Mouse (Mus musculus) T-helper 17 cell (primary cell): ENCODE measurements at regions not wholly inside any gene's neighbourhood (a gene's known extent, or its start where the extent isn't known, plus 50 kb on each side); places are given as distances from the start of the nearest gene placed in this dataset.

Experiments used
- in situ Hi-C, 2 experiments: fragments of 300-600 bp; cut with MboI, MseI; formaldehyde crosslinking; loops; 1 replicate in 1 of 2; 2 replicates in 1 of 2; pipeline ENCODE4 v1.15.1; 2025; ENCODE audit warnings: high pct_unique_total_duplicates in 2 of 2

DNA sequence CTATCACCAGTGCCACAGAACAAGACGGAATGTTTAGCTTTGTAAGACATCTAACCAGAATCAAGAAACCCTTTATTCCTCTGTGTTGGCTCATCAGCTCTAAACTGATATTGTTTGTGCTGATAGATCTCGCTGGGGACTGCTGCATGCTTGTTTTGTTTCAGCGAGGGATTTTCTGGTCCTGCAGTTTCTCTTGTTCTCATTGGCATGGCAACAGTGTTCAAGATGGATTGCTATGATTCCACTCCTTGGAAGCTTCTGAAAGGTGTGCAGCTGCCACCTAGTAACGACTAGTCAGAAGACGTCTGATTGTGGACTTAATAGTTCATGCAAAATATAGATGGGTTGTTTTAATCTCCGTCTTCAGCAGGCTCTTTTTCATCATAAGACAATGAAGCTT lies 591.2 kb downstream of the Sorcs1 start:
- in situ Hi-C loops, result loop anchor here in 1 of 2 experiments (10.0 kb wide), 1 partner anchor 1532 kb away; no protein-coding TSS in a partner anchor

DNA sequence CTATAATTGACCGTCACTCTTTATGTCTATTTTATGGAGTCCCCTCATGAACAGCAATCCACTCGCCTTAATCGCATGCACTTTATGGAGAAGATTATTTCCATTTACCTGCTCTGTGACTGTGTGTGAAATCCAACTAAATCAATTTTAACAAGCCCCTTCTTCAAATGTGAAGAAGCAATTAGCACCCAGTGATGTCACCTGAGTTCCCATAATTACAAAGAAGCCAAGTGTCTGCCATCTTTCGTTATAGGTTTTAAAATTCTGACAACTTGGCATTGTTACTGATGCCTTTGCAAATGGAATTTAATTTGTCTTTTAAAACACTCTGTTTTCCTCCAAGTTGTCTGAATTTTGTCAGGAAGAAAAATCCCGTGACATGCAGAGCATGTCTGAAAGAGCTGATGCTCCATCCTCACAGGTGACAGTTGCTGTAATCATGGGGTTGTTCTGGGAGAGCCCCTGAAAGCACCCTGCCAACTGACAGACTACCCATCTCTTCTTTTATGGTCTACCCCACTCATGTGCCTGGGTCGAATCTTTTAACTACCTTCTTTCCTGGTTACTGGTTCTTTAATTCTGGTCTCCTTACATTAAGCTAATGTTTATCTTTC lies 600.9 kb downstream of the Sorcs1 start:
- in situ Hi-C loops, result no loop called here

DNA sequence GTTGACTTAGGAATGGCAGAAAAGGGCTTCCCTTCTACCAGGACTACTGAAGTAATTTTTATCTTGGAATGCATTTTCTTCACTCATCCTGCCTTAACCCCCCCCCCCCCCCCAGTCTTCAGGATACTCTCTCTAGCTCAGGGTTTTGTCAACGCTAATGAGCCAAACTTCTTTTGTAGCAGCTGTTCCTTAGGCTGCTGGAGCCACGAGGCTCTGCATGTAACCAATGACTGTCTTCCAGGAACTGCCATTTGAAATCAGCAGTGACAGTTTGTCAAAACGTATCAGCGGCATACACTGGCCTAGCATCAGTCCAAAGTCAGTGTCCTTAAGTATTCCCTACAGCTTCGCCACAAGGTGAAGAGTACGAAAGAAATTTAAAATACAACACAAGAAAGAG lies 618.0 kb downstream of the Sorcs1 start:
- in situ Hi-C loops, result no loop called here

DNA sequence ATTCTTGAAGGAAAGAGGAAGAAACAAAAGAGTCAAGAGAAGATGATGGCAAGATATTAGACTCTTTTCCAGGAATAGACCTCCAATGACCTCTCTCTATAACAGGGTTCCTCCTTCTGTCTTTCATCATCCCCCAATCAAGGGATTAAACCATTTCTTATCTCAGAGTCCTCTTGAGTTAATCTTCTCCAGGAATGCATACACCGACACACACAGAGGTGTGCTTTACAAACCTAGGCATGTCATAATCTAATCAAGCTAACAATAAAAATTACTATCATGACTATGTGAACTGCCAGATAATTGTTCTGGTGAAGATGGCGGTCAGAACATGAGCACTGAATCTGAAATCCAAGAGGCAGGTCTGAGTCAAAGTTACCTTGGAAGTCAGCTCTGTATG lies 625.5 kb downstream of the Sorcs1 start:
- in situ Hi-C loops, result no loop called here

DNA sequence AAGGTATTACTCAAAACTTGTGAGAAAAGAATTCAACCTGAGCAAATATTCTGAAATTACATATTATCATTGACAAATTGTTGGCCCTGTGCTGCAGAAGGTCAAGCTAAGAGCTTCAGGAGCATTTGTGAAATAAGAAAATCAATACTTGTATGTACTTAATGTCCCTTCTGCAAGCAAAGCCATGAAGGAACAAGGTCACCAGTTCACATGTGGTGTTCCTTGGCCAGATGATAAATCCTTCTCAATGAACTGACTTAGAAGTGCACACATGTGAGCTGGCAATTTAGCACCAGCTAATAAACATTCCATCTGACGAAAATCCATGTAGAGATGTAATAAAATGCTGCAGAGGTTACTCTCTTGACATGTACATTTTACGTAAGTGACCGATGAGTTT lies 632.7 kb downstream of the Sorcs1 start:
- in situ Hi-C loops, result no loop called here

DNA sequence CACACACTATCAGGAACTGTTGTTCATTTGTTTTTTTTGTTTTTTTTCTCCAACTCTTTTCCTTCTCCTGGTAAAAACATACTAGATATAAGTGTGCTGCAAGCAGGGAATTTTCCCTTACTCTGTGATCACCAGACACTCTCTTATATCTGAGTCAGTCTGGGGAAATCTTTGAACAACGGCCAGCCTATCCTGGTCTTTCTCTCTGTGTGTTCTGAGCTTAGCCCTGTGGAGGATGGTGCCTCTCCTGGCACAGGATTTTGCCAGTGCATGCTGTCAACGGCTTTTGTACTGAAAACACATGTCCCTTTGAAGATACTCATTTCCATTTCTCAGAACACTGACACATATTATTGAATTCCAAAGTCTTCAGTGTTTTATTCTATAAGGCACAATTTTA lies 664.8 kb downstream of the Sorcs1 start:
- in situ Hi-C loops, result no loop called here

DNA sequence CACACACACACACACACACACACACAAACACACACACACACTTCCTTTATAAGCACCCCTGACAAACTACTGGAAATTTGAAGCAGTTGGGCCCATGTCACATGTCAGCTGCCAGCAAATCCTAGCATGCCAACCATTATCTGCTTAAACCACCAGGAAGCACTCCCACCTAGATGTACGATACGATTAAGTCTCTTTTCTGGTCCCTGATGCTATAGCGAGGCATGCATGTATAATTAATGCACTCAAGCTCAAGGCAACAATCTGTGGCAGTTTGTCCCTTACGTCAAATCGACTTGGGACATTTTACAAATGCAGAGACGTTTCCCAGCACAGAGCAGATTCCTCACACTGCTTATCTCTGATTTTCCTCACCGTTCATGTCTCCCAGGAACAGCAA lies 673.2 kb downstream of the Sorcs1 start:
- in situ Hi-C loops, result no loop called here

DNA sequence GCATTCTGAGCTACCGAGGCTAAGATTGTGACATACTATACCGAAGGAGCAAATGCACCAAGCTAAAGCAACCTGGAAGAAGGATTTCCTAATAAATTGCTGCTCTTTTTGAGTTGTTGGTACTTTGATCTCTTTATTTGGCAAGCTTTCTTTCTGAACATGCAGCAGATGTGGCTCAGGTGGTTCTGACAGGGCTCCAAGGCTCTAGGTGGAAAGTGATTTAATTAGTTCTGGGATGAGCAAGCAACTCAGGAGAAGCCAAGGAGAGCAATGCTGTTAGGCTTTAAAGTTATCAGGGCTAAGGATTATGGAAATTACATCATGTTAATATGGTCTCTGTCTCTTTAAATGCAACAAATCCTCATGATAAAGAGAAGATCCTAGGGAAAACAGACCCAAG lies 692.6 kb downstream of the Sorcs1 start:
- in situ Hi-C loops, result loop anchor here in 1 of 2 experiments (5.0 kb wide), 1 partner anchor 579 kb away; no protein-coding TSS in a partner anchor

DNA sequence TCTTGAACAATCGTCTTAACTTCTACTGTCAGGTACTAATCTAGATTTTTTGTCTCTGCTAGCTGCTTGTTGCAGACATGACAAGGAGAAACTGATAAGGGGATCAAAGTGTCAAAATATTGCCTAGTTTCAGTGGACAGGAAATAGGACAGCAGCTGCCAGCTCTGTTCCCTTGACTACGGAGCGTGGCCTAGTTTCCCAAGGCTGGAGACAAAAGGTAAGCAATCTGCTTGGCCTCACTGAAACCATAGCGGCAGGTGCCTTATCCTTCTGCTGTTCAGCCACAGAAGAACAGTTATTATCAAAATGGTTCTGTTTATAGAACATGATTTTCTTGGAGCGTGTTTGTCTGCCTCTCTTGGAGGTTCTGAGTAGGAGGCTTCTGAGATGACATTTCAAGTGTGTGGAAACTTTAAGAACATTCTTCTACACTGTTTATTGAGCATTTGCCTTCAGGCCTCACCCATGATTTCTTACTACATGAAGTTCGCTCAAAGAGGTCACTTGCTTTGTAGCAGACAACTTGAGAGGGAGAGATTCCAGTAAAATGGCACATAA lies 712.1 kb downstream of the Sorcs1 start:
- in situ Hi-C loops, result no loop called here

DNA sequence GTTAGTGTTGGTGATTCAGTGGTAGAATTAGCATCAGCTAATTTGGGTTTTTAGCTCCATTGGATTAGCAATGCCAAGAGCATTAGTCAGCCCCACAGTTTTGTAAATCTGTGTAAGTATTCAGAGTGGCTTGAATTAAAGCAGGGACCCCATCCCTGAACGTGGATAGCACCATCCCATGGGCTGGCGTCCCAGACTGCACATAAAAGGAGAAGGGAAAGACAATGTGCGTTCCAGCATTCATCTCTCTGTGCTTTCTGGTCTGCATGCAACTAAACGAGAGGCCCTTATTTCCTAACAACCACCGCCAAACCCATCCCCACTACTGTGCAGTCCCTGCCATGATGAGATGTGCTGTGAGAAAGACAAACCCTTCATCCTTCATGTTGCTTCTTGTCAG lies 713.8 kb downstream of the Sorcs1 start:
- in situ Hi-C loops, result no loop called here

DNA sequence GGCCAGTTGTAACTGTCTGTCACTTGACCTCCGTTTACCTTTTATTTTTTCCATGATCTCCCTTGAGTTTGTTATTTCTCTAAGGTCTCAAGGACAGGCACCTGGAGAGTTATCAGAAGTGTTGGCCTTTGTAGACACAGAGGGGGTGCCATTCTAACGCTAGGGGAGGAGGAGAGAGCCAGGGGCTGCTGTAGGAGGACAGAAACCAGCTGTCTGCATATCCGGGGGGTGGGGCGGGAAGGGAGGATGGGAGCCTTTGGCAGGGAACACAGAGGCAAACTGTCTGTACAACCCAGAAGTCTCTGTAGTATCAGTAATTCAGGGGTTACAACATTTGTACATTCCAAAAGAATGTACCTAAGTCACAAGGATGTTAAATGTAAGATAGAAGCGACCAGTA lies 719.9 kb downstream of the Sorcs1 start:
- in situ Hi-C loops, result no loop called here

DNA sequence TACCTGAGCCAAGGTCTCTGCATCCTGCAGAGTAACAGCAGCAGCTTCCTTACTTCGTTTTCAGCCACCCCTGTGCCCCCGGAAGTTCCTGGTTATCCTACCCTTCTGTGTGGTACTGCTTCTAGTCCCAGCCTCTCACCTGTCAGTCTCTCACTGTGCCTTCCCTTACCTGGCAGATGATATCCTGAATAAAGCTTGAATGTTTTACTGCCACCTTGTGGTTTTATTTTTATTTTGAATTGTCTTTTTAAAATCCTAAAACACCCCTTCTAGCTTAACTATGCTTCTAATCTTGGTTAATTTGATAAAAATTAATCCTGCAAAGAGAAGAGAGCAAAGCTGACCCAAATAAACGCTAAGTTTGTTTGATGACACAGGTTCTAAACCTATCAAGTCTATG lies 747.2 kb downstream of the Sorcs1 start:
- in situ Hi-C loops, result loop anchor here in 1 of 2 experiments (5.0 kb wide), 1 partner anchor 39 kb away; no protein-coding TSS in a partner anchor

DNA sequence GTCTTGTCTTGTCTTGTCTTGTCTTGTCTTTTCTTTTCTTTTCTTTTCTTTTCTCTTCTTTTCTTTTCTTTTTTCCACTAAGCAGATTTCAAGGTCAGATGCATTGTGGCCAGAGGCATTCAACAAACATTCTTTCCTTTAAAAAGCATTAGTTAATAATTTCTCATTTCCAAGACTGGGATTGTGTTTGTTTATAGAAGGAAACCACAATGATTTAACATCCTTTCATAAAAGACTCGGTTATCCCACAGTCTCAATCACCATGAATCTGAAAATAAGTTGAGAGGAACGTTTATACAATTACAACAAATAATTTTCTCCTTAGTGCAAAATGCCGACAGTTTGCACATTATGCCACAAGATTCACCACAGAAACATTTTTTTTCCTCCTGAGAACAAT lies 766.7 kb downstream of the Sorcs1 start:
- in situ Hi-C loops, result loop anchor here in 1 of 2 experiments (10.0 kb wide), 1 partner anchor 817 kb away; no protein-coding TSS in a partner anchor

DNA sequence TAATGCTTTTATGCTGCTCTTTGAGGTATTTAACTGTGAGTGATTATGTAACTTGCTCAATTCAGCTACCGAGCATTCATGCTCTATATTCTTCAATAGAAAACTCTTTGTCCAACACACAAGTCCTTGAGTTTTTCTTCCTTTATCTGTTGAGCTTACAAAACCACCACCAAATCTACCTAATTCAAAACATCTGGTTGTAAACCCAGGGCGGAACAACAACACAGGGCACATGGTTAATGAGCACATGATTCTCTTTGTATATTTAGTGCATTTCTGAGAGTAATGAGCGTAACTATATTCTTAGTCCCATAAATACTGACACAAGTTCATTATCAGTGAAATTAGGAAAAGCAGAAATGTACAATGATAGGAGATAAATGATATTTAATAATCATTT lies 798.2 kb downstream of the Sorcs1 start:
- in situ Hi-C loops, result no loop called here

DNA sequence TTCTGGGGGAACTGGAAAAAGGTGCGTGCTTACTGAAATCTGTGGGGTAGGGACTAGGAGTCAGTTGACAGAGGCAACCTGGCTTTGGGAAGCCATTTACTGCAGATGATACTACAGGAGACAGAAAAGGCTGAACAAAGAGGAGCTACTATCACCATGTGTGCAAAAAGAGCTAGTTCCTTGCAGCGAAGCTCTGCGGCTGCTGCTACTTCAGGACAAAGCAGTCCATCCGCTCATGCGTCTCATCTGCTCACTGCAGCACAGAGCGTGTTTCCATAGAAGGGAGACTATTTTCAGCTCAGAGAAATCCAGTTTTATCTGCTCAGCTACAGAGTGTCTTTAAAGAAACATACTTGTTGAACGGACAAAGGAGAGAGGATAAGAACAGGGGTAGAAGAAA lies 817.7 kb downstream of the Sorcs1 start:
- in situ Hi-C loops, result no loop called here

DNA sequence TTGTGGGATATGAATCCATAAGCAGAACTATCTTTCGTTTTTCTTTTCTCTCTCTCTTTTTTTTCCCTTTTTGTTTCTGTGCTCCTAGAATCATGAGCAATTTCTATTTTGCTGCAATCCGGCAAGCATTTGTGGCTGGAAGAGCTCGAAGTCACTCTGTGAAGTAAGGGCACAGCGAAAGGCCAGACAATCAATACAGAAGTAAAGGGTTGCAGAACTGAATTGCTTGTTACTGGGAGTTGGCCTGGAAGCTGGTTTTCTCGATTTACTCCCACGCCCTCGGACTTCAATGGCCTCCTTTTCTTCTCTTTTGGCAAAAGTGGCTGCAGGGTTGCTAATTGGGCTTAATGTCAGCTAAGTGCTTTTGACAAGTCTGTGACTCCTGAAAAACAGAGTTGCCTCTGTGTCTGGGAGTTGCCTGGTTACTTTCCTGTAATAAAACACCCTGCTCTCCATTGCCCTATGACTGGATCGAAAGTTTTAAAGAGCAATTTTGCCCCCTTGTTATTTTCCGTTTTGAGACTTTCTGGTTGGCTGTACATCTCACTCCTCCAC lies 822.9 kb downstream of the Sorcs1 start:
- in situ Hi-C loops, result no loop called here

DNA sequence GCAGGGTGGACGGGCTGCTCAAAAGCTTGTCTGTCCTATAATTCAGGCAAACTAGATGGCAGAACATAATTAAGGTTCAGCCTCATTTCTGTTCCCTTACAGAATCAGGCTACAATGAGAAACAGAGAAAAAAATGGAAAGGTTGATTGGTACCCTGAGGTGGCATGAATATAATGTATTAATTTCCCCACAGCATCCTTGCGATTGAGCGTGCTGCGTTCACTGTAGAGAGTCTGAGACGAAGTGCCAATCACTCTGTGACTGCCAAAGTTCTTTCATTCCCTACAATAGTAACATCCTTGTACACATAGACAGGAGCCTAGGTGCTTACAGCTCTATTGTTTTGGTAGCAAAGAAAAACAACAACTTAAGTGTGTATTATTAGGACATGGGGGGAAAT lies 836.5 kb downstream of the Sorcs1 start:
- in situ Hi-C loops, result no loop called here

DNA sequence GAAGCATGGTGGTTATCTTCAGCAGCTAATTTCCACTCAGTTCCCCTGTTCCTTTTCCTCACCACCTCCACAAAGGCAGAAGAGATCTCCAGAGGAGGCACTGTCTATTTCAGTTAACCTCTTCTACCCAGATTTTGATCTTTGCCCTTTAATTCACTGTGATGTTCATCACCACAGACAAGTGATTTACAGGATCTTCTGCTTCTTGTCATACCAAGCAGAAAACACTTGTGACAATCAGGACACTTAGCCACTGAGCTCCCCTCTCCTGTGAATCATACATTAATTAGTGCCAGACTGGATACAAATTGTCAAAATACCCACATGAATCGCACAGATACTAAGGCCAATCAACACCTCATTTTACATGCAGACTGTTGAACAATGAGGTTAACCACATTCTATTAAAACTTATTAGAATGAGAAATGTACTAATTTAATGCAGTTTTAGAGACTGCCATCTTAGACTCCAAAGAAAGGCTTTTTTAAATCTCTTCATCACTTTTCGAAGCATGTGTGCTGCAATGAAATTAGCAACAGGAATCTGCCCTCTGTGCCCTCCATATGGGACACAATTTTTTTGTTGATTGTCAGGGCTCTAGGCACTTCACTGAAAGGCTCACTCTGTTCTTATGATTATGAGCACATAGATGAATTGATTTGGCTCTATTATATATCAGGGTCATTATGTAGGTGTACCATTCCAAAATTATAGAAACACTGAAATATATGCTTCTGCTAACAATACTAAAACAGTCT lies 839.1 kb downstream of the Sorcs1 start:
- in situ Hi-C loops, result no loop called here

DNA sequence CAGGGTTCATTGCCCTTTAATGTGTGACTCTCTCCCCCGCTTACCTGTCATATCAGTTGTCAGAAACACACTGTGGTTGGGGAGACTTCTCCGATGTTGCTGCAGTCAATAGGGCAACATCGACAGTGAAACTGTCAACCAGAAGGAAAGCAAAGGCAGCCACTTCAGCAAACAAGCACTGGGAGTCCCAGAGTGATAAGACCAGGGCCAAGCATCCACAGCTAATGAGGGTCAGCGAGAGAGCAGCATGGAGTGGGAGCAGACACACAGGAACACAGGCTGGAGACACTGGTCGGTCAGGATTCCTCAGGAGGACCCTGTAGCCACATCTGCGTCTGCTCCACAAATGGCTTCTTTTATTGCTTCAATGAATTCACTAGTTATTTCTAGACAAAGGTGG lies 847.5 kb downstream of the Sorcs1 start:
- in situ Hi-C loops, result no loop called here

DNA sequence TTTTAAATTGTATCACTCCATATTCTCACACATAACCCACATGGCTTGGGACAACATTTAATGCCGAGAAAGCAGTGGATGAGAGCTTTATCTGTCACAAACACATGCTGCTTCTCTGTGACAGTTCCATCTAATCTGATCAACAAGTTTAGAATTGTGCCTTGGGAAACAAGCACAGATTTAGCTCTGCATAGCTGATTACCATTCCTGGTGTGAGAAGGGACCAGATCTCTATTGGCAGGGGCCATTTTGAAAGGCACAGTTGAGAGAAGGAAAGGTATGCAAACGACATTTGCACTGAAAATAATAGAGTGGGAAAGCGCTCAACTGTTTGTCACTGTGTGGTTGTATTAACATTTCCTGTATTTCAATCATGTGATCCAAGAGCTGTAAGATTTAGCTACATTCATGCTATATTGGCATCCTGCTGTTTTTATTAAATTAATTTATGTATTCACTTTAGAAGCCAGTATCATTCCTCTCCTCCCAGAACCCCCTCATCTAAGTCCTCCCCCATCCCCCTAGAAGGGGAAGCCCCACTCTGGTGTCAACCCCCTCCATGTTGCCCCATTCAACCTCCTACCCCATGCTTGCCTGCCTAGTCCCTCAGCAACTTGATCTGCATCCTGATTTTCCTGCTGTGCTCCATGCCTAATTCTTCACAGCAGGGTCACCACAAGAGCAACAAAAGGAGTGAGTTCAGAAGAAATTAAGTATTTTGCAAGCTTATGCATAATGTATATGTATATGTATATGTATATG lies 872.6 kb downstream of the Sorcs1 start:
- in situ Hi-C loops, result no loop called here
